Mouse (Mus musculus): ENCODE data around the gene Psen2. TPM values are rescaled to one million over a fixed set of nuclear protein-coding genes. Genes with fewer than 3 reads are reported as not detected.

Gene Psen2
- polyA plus RNA-seq, 1 experiment from 2014 or later: 20.7 TPM

- Histone ChIP-seq H3K4me1 (ENCODE audit: control insufficient read depth, insufficient read depth, low read length) (peaks cover 20% of the 10 kb centered on the region; the same call in 1 of the 2 replicates), H3K27ac (ENCODE audit: low read length) (no peak overlapping the region), H3K27me3 (ENCODE audit: control insufficient read depth, insufficient read depth, low read length) (no peaks in the 10 kb centered on the region), H3K36me3 (ENCODE audit: control insufficient read depth, insufficient read depth, low read length) (no peaks in the 10 kb centered on the region), H3K4me2 (ENCODE audit: low read depth, low read length) (no peak overlapping the region), H3K9me3 (replicated peaks; ENCODE audit: control insufficient read depth, low read length) (no peaks in the 10 kb centered on the region), H3K4me3 (replicated peaks; ENCODE audit: low read length) (no peak overlapping the region), H3K9ac (ENCODE audit: low read length) (no peak overlapping the region)
- WGBS: 35% methylated on average over 16 of the region's 16 CpGs
- no peak for ATAC-seq (ENCODE audit: insufficient read depth, low FRiP score)
These were observed 20.9 kb upstream of the Psen2 start for GRCm38 (mm10) chr1:180283813-180284768.

- no peak for ATAC-seq (ENCODE audit: insufficient read depth, low FRiP score)
- Histone ChIP-seq H3K4me3 (replicated peaks; ENCODE audit: low read length) (no peak overlapping the region), H3K4me2 (ENCODE audit: low read depth, low read length) (no peak overlapping the region), H3K9me3 (replicated peaks; ENCODE audit: control insufficient read depth, low read length) (no peaks in the 10 kb centered on the region), H3K27me3 (ENCODE audit: control insufficient read depth, insufficient read depth, low read length) (no peaks in the 10 kb centered on the region), H3K9ac (ENCODE audit: low read length) (no peak overlapping the region), H3K4me1 (ENCODE audit: control insufficient read depth, insufficient read depth, low read length) (peaks cover 18% of the 10 kb centered on the region; the same call in 1 of the 2 replicates), H3K36me3 (ENCODE audit: control insufficient read depth, insufficient read depth, low read length) (no peaks in the 10 kb centered on the region), H3K27ac (ENCODE audit: low read length) (no peak overlapping the region)
- WGBS: 65% methylated on average over 6 of the region's 6 CpGs
These were observed 19.3 kb upstream of the Psen2 start for GRCm38 (mm10) chr1:180282581-180282980.

GRCm38 (mm10) chr1:180279648-180280047, 16.4 kb upstream of the Psen2 start:
- Histone ChIP-seq H3K27ac (ENCODE audit: low read length) (peak overlapping the region; percentile 60), H3K9me3 (replicated peaks; ENCODE audit: control insufficient read depth, low read length) (no peaks in the 10 kb centered on the region), H3K27me3 (ENCODE audit: control insufficient read depth, insufficient read depth, low read length) (no peaks in the 10 kb centered on the region), H3K9ac (ENCODE audit: low read length) (0 out of 2 replicates have a peak overlapping the region, but pooled peaks have one; percentile 3), H3K36me3 (ENCODE audit: control insufficient read depth, insufficient read depth, low read length) (no peaks in the 10 kb centered on the region), H3K4me1 (ENCODE audit: control insufficient read depth, insufficient read depth, low read length) (peaks cover 22% of the 10 kb centered on the region; the same call in 1 of the 2 replicates), H3K4me2 (ENCODE audit: low read depth, low read length) (peak overlapping the region; percentile 29; the same call in 1 of the 2 replicates), H3K4me3 (replicated peaks; ENCODE audit: low read length) (0 out of 2 replicates have a peak overlapping the region, but pooled peaks have one; percentile 1)
- 21% methylated on average over 7 of the region's 7 CpGs for WGBS
- ATAC-seq (ENCODE audit: insufficient read depth, low FRiP score): peak; percentile 87

GRCm38 (mm10) chr1:180277563-180277962, 14.3 kb upstream of the Psen2 start:
- Histone ChIP-seq H3K9ac (ENCODE audit: low read length) (no peak overlapping the region), H3K36me3 (ENCODE audit: control insufficient read depth, insufficient read depth, low read length) (no peaks in the 10 kb centered on the region), H3K27me3 (ENCODE audit: control insufficient read depth, insufficient read depth, low read length) (no peaks in the 10 kb centered on the region), H3K4me2 (ENCODE audit: low read depth, low read length) (no peak overlapping the region), H3K9me3 (replicated peaks; ENCODE audit: control insufficient read depth, low read length) (no peaks in the 10 kb centered on the region), H3K4me3 (replicated peaks; ENCODE audit: low read length) (no peak overlapping the region), H3K27ac (ENCODE audit: low read length) (no peak overlapping the region), H3K4me1 (ENCODE audit: control insufficient read depth, insufficient read depth, low read length) (peaks cover 18% of the 10 kb centered on the region; the same call in 1 of the 2 replicates)
- ATAC-seq (ENCODE audit: insufficient read depth, low FRiP score): no peak
- WGBS: 44% methylated on average over 9 of the region's 9 CpGs

- WGBS: 55% methylated on average over 10 of the region's 10 CpGs
- ATAC-seq (ENCODE audit: insufficient read depth, low FRiP score): peak; percentile 84
- Histone ChIP-seq H3K36me3 (ENCODE audit: control insufficient read depth, insufficient read depth, low read length) (no peaks in the 10 kb centered on the region), H3K9ac (ENCODE audit: low read length) (no peak overlapping the region), H3K4me2 (ENCODE audit: low read depth, low read length) (no peak overlapping the region), H3K4me3 (replicated peaks; ENCODE audit: low read length) (no peak overlapping the region), H3K27me3 (ENCODE audit: control insufficient read depth, insufficient read depth, low read length) (no peaks in the 10 kb centered on the region), H3K9me3 (replicated peaks; ENCODE audit: control insufficient read depth, low read length) (no peaks in the 10 kb centered on the region), H3K27ac (ENCODE audit: low read length) (peak overlapping the region; percentile 35; the same call in 1 of the 2 replicates), H3K4me1 (ENCODE audit: control insufficient read depth, insufficient read depth, low read length) (peaks cover 15% of the 10 kb centered on the region; the same call in 1 of the 2 replicates)
These were observed 11.6 kb upstream of the Psen2 start for GRCm38 (mm10) chr1:180274725-180275308.

- Histone ChIP-seq H3K4me1 (ENCODE audit: control insufficient read depth, insufficient read depth, low read length) (no peaks in the 10 kb centered on the region; the same call in 1 of the 2 replicates), H3K27me3 (ENCODE audit: control insufficient read depth, insufficient read depth, low read length) (no peaks in the 10 kb centered on the region), H3K4me2 (ENCODE audit: low read depth, low read length) (no peak overlapping the region), H3K27ac (ENCODE audit: low read length) (peak overlapping the region; percentile 17; the same call in 1 of the 2 replicates), H3K36me3 (ENCODE audit: control insufficient read depth, insufficient read depth, low read length) (no peaks in the 10 kb centered on the region), H3K9ac (ENCODE audit: low read length) (peak overlapping the region; percentile 40; the same call in 1 of the 2 replicates), H3K9me3 (replicated peaks; ENCODE audit: control insufficient read depth, low read length) (no peaks in the 10 kb centered on the region), H3K4me3 (replicated peaks; ENCODE audit: low read length) (no peak overlapping the region)
- WGBS: 90% methylated on average over 2 of the region's 2 CpGs
- 0 out of 2 replicates have a peak, but pooled peaks have one; percentile 34 for ATAC-seq (ENCODE audit: insufficient read depth, low FRiP score)
These were observed 5.8 kb upstream of the Psen2 start for GRCm38 (mm10) chr1:180269033-180269432.

GRCm38 (mm10) chr1:180268249-180269031, 5.2 kb upstream of the Psen2 start:
- no peaks in the 10 kb centered on the region for H3K36me3 ChIP-seq (ENCODE audit: control insufficient read depth, insufficient read depth, low read length)
- H3K4me1 ChIP-seq (ENCODE audit: control insufficient read depth, insufficient read depth, low read length): no peaks in the 10 kb centered on the region; the same call in 1 of the 2 replicates
- H3K9me3 ChIP-seq (replicated peaks; ENCODE audit: control insufficient read depth, low read length): no peaks in the 10 kb centered on the region
- H3K27me3 ChIP-seq (ENCODE audit: control insufficient read depth, insufficient read depth, low read length): no peaks in the 10 kb centered on the region
- WGBS: 13% methylated on average over 12 of the region's 12 CpGs
- no peak overlapping the region for H3K4me2 ChIP-seq (ENCODE audit: low read depth, low read length)
- H3K4me3 ChIP-seq (replicated peaks; ENCODE audit: low read length): no peak overlapping the region
- peak overlapping the region; percentile 17; the same call in 1 of the 2 replicates for H3K27ac ChIP-seq (ENCODE audit: low read length)
- ATAC-seq (ENCODE audit: insufficient read depth, low FRiP score): peak; percentile 86
- peak overlapping the region; percentile 40; the same call in 1 of the 2 replicates for H3K9ac ChIP-seq (ENCODE audit: low read length)

GRCm38 (mm10) chr1:180267151-180267550, 3.9 kb upstream of the Psen2 start:
- WGBS: 73% methylated on average over 10 of the region's 10 CpGs
- no peak overlapping the region for H3K4me2 ChIP-seq (ENCODE audit: low read depth, low read length)
- no peaks in the 10 kb centered on the region for H3K36me3 ChIP-seq (ENCODE audit: control insufficient read depth, insufficient read depth, low read length)
- no peaks in the 10 kb centered on the region for H3K27me3 ChIP-seq (ENCODE audit: control insufficient read depth, insufficient read depth, low read length)
- no peak for ATAC-seq (ENCODE audit: insufficient read depth, low FRiP score)
- no peak overlapping the region for H3K9ac ChIP-seq (ENCODE audit: low read length)
- H3K27ac ChIP-seq (ENCODE audit: low read length): no peak overlapping the region
- no peaks in the 10 kb centered on the region; the same call in 1 of the 2 replicates for H3K4me1 ChIP-seq (ENCODE audit: control insufficient read depth, insufficient read depth, low read length)
- H3K9me3 ChIP-seq (replicated peaks; ENCODE audit: control insufficient read depth, low read length): no peaks in the 10 kb centered on the region
- no peak overlapping the region for H3K4me3 ChIP-seq (replicated peaks; ENCODE audit: low read length)
